In genomic region chr13:101769955-101770354, GRCm38 (mm10) we compare ENCODE assay signal across 34 mouse cellular contexts.
"Had no signal": no experiment of that assay in that cellular context is flagged by ENCODE, and none has a peak within 500 bp of the region (broad histone marks: within the 10 kb centered on the region; RNA-seq: fewer than 3 reads in every experiment).

No protein-coding gene starts in this region.

- H3K4me3 ChIP-seq: heart, embryonic 10.5 days; heart, embryonic 12.5 days; heart, embryonic 13.5 days; heart, embryonic 15.5 days; hindbrain, embryonic 10.5 days; hindbrain, embryonic 12.5 days; hindbrain, embryonic 13.5 days; hindbrain, embryonic 15.5 days; intestine, embryonic 15.5 days; kidney, embryonic 15.5 days; layer of hippocampus, adult 2 months; left cerebral cortex, adult 2 months had no signal

- H3K36me3 ChIP-seq: heart, embryonic 10.5 days; heart, embryonic 12.5 days; heart, embryonic 13.5 days; heart, embryonic 15.5 days; hindbrain, embryonic 10.5 days; hindbrain, embryonic 12.5 days; hindbrain, embryonic 13.5 days; hindbrain, embryonic 15.5 days; intestine, embryonic 15.5 days; kidney, embryonic 15.5 days had no signal

- ATAC-seq: hindbrain, embryonic 16.5 days; hindbrain, postnatal 0 days; inflammation-experienced regulatory T-cells, adult 6 months; intestine, embryonic 15.5 days; intestine, embryonic 16.5 days; intestine, postnatal 0 days had no signal

- H3K27ac ChIP-seq: heart, embryonic 10.5 days; heart, embryonic 13.5 days; heart, embryonic 15.5 days; hindbrain, embryonic 10.5 days; hindbrain, embryonic 12.5 days; hindbrain, embryonic 13.5 days; hindbrain, embryonic 14.5 days; hindbrain, embryonic 15.5 days; hindbrain, postnatal 0 days; intestine, embryonic 15.5 days; kidney, embryonic 15.5 days; layer of hippocampus, adult 2 months; left cerebral cortex, adult 2 months had no signal

- H3K4me2 ChIP-seq: heart, embryonic 11.5 days; heart, embryonic 12.5 days; heart, embryonic 13.5 days; heart, embryonic 15.5 days; hindbrain, embryonic 12.5 days; hindbrain, embryonic 13.5 days; hindbrain, embryonic 14.5 days; hindbrain, embryonic 15.5 days; intestine, embryonic 15.5 days; kidney, embryonic 15.5 days had no signal

- DNase-seq: heart, postnatal 10 days; heart, postnatal 14 days; heart, postnatal 36 days; heart, postnatal 4 days; kidney, adult 11 months; kidney, adult 18-20 months; kidney, adult 2 months; kidney, adult 8-10 months; kidney, adult 9 months; kidney, postnatal 10 days; kidney, postnatal 14 days; kidney, postnatal 36 days; kidney, postnatal 4 days; layer of hippocampus, adult 9-11 months; layer of hippocampus, postnatal 36 days had no signal

- H3K9me3 ChIP-seq: heart, embryonic 10.5 days; heart, embryonic 12.5 days; heart, embryonic 13.5 days; heart, embryonic 15.5 days; hindbrain, embryonic 10.5 days; hindbrain, embryonic 12.5 days; hindbrain, embryonic 13.5 days; hindbrain, embryonic 15.5 days; intestine, embryonic 15.5 days; kidney, embryonic 15.5 days had no signal

- H3K9ac ChIP-seq: heart, embryonic 12.5 days; heart, embryonic 13.5 days; heart, embryonic 15.5 days; hindbrain, embryonic 12.5 days; hindbrain, embryonic 13.5 days; hindbrain, embryonic 14.5 days; hindbrain, embryonic 15.5 days; intestine, embryonic 15.5 days; kidney, embryonic 15.5 days had no signal

- H3K27me3 ChIP-seq: heart, embryonic 12.5 days; heart, embryonic 13.5 days; heart, embryonic 15.5 days; hindbrain, embryonic 12.5 days; hindbrain, embryonic 15.5 days; intestine, embryonic 15.5 days; kidney, embryonic 15.5 days had no signal
